Mouse (Mus musculus) midbrain, embryonic 11.5 days (tissue): Measurements from ENCODE around the gene Zdhhc5. TPM values are rescaled to one million over a fixed set of nuclear protein-coding genes. Genes with fewer than 3 reads are reported as not detected.
A peak's percentile ranks its signal among the peaks of the same experiment; 100 is the strongest.

ENCODE experiments used
- ATAC-seq: fragments of 200-750 bp; cut with Nextera tagmentation; 2 replicates; pipeline ENCODE4 v1.8.0; 2017; ENCODE audit warnings: moderate TSS enrichment, moderate library complexity; ENCODE audit not compliant: low FRiP score
- DNase-seq: peaks from one replicate; pipeline ENCODE4 v3.0.0; 2015; ENCODE audit warnings: low spot score; ENCODE audit errors: missing footprints
- H3K27ac ChIP-seq: fragments of 300-500 bp; sonication (generic); 2 replicates; pipeline ENCODE4 v1.5.1; 2014; ENCODE audit warnings: low read depth, low read length
- H3K27me3 ChIP-seq: fragments of 300-500 bp; sonication (generic); 2 replicates; pipeline ENCODE4 v1.6.1; 2014; ENCODE audit warnings: mild to moderate bottlenecking, low read length, moderate library complexity, mixed read lengths; ENCODE audit not compliant: control insufficient read depth, insufficient read depth
- H3K36me3 ChIP-seq: fragments of 300-500 bp; sonication (generic); 2 replicates; pipeline ENCODE4 v1.6.1; 2014; ENCODE audit warnings: mild to moderate bottlenecking, low read length, moderate library complexity, mixed read lengths; ENCODE audit not compliant: control insufficient read depth, insufficient read depth
- H3K4me1 ChIP-seq: fragments of 300-500 bp; sonication (generic); 2 replicates; pipeline ENCODE4 v1.6.1; 2014; ENCODE audit warnings: low read length; ENCODE audit not compliant: control insufficient read depth, insufficient read depth
- H3K4me2 ChIP-seq: fragments of 300-500 bp; sonication (generic); 2 replicates; pipeline ENCODE4 v1.6.1; 2014; ENCODE audit warnings: mild to moderate bottlenecking, moderate library complexity
- H3K4me3 ChIP-seq: fragments of 300-500 bp; sonication (generic); 2 replicates; pipeline ENCODE4 v1.5.1; 2014; ENCODE audit warnings: low read depth, low read length
- H3K9ac ChIP-seq: fragments of 300-500 bp; sonication (generic); 2 replicates; pipeline ENCODE4 v1.6.1; 2014; ENCODE audit warnings: low read length
- H3K9me3 ChIP-seq: fragments of 300-500 bp; sonication (generic); 2 replicates; pipeline ENCODE4 v1.6.1; 2016; ENCODE audit warnings: low read length; ENCODE audit not compliant: control insufficient read depth
- WGBS: fragments of 180-500 bp; shearing (Covaris S2); extraction: QIAGEN DNeasy Blood & Tissue Kit; methylation state at CpG from one replicate; pipeline ENCODE4 v1.1.7; 2014; 5-methylcytosine and 5-hydroxymethylcytosine counted together
- polyA plus RNA-seq: library from polyadenylated mRNA; unstranded; fragments of >200 nt; fragmentation: Nextera tagmentation; extraction: Ambion mirVana; gene quantifications from 2 replicates; pipeline ENCODE4 v1.2.1, GENCODE M21; 2014

Gene Zdhhc5
- 22.4 and 23.9 TPM in 2 replicates for polyA plus RNA-seq

DNA sequence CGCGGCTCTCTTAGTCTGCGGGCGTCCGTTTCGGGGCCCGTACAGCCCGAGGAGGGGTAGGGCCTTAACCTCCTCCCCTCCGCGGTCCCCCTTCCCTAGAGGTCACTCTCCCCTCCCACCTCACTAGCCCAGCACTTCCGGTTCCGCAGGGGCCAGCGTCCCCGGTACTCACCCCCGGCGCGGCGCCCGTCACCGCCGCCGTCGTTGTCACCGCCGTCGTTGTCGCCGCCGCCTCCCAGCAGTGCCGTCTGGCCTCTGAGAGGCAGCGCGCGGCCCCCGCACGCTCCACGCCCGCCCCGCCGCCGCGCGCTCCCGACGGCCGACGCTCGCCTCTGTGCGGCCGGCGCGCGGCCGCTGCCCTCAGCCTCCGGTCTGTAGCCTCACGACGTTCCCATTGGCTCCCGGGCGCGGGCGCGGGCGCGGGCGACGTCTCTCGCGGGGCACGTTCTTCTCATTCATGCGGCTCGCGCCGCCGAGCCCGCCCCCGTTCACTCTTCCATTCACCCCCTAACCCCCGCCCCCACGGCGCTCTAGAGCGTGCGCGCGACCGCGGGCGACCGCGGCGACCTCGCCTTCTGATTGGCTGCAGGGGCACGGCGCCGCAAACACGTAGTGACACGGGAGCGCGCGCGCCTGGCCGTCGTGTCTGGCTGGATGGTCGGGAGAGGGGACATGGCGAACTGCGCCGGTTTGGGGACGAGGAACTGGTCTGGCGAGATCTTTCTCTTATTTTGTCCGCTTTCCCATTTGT is at the start of gene Zdhhc5:
Gene Zdhhc5 (minus strand): TSS at position 370 of the 751 bp plus-strand sequence.
- Histone ChIP-seq H3K4me1 (peaks cover 10% of the 10 kb centered on the region), H3K4me2 (peak within 1 kb of the TSS; percentile 78), H3K9me3 (no peaks in the 10 kb centered on the region), H3K9ac (peak within 1 kb of the TSS; percentile 95), H3K36me3 (0 out of 2 replicates have a peak, but pooled peaks cover 2% of the 10 kb centered on the region), H3K27me3 (no peaks in the 10 kb centered on the region), H3K27ac (peak within 1 kb of the TSS; percentile 96), H3K4me3 (peak within 1 kb of the TSS; percentile 95)
- ATAC-seq (peak; percentile 97), DNase-seq (peak; percentile 100)
- WGBS, result under 1% methylated on average over 98 of the region's 107 CpGs

DNA sequence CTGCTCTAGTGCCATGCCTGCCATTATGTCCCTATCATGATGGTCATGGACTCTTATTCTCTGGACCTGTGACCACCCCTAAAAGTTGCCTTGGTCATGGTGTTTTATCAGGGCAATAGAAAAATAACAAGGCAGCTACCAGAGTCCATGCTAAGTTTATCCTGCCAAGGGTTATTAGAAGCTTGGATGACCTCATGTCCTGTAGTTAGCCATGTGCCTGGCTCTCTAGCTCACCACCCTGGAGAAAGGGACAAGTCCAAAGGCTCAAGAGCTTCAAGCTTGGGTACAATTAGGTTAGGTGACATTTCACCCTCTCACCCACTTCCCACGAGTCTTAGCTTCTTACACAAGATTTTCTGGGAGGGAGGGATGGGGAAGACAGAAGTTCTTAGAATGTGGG is 47.8 kb upstream of the Zdhhc5 start:
- H3K36me3 ChIP-seq, result no peaks in the 10 kb centered on the region
- DNase-seq, result no peak
- WGBS, result 73% methylated on average over 1 of the region's 1 CpGs
- ATAC-seq, result no peak
- H3K27ac ChIP-seq, result no peak overlapping the region
- H3K4me1 ChIP-seq, result no peaks in the 10 kb centered on the region
- H3K4me2 ChIP-seq, result no peak overlapping the region
- no peaks in the 10 kb centered on the region for H3K9me3 ChIP-seq
- H3K9ac ChIP-seq, result no peak overlapping the region
- H3K27me3 ChIP-seq, result no peaks in the 10 kb centered on the region
- no peak overlapping the region for H3K4me3 ChIP-seq

DNA sequence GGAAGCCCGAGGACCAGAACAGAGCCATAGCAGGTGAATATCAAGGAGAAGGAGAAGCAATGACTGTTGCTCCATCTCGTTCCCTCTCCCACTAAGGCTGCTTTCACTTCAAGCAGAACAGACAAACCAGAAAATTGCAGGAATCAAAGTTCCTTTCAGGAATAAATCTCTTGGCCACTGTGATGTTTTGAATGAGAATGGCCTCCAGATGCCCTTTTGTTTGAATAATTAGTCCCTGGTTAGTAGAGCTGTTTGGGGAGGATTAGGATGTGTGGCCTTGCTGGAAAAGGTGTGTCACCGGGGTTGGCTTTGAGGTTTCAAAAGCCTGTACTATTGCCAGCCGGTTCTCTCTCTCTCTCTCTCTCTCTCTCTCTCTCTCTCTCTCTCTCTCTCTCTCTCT is 47.3 kb upstream of the Zdhhc5 start:
- no peak overlapping the region for H3K4me2 ChIP-seq
- no peak for ATAC-seq
- H3K9ac ChIP-seq, result no peak overlapping the region
- no peak overlapping the region for H3K4me3 ChIP-seq
- no peaks in the 10 kb centered on the region for H3K9me3 ChIP-seq
- H3K36me3 ChIP-seq, result no peaks in the 10 kb centered on the region
- DNase-seq, result no peak
- no peaks in the 10 kb centered on the region for H3K27me3 ChIP-seq
- H3K27ac ChIP-seq, result no peak overlapping the region
- H3K4me1 ChIP-seq, result no peaks in the 10 kb centered on the region
- WGBS, result 32% methylated on average over 4 of the region's 4 CpGs

DNA sequence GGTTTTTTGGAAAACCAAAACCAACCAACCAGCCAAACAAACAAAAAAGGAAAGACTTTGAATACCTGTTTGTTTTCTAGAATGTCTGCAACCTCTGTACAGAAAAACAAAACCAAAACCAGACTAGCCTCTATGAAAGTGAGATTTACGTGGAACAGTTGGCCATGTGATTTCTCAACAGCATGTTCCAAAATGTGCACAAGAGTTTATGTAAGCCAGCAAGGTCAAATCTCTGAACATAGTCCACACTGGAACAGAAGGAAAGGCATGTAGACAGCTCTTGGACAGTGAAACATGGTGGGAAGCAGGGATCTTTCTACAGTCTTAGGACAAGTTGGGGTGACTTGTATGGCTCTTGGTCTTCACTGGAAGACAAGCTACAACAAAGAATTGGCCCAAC is 46.9 kb upstream of the Zdhhc5 start:
- no peak overlapping the region for H3K27ac ChIP-seq
- WGBS, result 88% methylated on average over 1 of the region's 1 CpGs
- no peak overlapping the region for H3K4me3 ChIP-seq
- H3K27me3 ChIP-seq, result no peaks in the 10 kb centered on the region
- no peaks in the 10 kb centered on the region for H3K4me1 ChIP-seq
- H3K36me3 ChIP-seq, result no peaks in the 10 kb centered on the region
- no peak overlapping the region for H3K4me2 ChIP-seq
- H3K9me3 ChIP-seq, result no peaks in the 10 kb centered on the region
- H3K9ac ChIP-seq, result no peak overlapping the region
- DNase-seq (no peak), ATAC-seq (no peak)

DNA sequence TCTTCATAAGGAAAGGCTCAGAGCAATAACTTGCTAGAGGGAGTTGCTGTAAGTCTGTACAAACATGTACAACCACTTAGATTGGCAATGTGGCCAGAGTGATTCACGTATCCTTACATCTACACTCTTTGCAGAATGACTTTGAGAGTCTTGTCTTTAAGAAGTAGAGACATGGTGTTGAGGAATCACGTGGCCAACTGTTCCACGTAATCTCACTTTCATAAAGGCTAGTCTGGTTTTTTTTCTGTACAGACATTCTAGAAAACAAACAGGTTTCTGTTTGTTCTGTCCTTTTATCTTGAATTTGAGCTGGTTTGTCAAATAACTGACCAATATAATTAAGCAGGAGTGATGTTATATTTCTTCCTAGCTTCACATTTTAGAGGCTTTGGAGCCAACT is 46.3 kb upstream of the Zdhhc5 start:
- H3K9ac ChIP-seq, result no peak overlapping the region
- H3K27ac ChIP-seq, result no peak overlapping the region
- 88% methylated on average over 3 of the region's 3 CpGs for WGBS
- H3K9me3 ChIP-seq, result no peaks in the 10 kb centered on the region
- H3K27me3 ChIP-seq, result no peaks in the 10 kb centered on the region
- H3K4me1 ChIP-seq, result no peaks in the 10 kb centered on the region
- no peak overlapping the region for H3K4me2 ChIP-seq
- DNase-seq (no peak), ATAC-seq (no peak)
- H3K36me3 ChIP-seq, result no peaks in the 10 kb centered on the region
- H3K4me3 ChIP-seq, result no peak overlapping the region

DNA sequence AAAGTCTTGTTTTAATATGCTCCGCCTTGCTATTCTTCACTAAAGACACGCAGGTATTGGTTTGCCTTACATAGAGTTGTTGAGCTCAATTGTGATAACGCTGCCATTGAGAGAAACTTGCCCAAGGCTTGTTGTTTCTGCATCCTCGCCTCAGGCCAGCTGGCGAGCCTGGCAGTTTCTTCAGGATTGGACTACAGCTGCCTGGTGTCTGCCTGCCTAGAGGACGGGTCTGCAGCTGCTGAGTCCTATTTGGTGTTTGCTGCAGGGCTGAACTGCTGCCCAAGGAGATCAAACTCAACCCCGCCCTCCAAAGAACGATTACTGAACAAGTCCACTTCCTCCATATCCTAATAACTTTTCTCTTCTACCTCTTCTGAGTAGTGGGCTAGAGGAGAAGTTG is 45.8 kb upstream of the Zdhhc5 start:
- Histone ChIP-seq H3K9me3 (no peaks in the 10 kb centered on the region), H3K27ac (no peak overlapping the region), H3K36me3 (no peaks in the 10 kb centered on the region), H3K4me1 (no peaks in the 10 kb centered on the region), H3K4me2 (no peak overlapping the region), H3K4me3 (no peak overlapping the region), H3K27me3 (no peaks in the 10 kb centered on the region), H3K9ac (no peak overlapping the region)
- ATAC-seq (no peak), DNase-seq (no peak)
- WGBS, result 73% methylated on average over 8 of the region's 8 CpGs

DNA sequence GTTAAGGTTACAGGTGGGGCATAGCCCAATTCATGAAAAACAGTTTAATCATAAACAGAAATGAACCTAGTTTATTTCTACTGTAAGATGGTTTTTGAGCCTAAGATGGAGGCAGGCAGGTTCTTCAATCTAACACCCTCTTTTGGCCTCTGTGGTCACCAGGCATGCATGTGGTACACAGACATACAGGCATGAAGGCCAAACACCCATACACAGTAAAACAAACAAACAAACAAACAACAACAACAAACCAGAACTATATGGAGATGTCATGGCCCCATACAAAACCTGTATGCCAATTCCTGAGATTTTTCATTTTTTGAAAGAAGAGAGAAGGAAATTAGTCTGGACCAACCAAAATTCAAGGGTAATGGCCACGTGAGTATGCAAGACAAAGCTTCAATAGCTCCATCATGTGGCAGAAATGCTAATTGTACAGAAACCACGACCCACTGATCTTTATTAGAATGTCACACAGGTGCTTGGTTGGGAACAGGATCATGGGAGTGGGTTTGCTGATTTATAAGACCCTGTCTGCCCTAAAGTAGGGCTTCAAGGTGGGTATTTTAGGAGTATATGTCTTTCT is 43.7 kb upstream of the Zdhhc5 start:
- ATAC-seq, result peak; percentile 62
- 4% methylated on average over 2 of the region's 2 CpGs for WGBS
- DNase-seq, result peak; percentile 92

DNA sequence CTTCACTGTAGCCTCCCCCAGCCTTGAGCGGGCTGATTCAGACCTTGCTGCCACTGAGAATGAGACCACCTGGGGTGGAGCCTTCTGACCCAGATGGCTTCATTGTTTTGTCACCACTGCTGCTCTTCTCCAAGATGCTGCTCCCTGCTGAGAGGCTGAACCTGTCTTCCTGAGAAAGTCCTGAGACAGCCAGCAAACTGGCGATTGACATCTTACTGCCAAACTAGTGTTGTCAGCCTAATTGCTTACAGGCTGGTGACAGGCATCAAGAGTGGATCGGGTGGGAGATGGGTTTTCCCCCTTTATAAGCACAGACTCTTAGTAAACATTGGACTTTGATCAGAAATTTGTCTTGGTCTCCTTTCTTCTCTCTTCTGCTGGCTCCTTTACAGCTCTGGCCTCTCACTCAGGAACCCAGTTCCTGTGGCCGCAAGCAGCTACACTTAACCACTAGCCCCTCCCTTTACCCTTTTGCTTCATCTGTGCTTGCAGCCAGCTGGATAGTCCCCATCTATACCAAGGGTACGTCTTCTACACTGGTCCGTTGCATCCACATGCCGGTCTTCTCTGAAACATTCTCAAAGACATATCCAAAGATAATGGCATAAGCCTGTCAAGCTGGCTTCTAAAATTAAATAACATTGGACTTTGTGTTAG is 42.2 kb upstream of the Zdhhc5 start:
- 61% methylated on average over 7 of the region's 7 CpGs for WGBS
- DNase-seq, result no peak
- ATAC-seq, result no peak
- Histone ChIP-seq H3K9ac (no peak overlapping the region), H3K4me3 (no peak overlapping the region), H3K36me3 (no peaks in the 10 kb centered on the region), H3K9me3 (no peaks in the 10 kb centered on the region), H3K27ac (no peak overlapping the region), H3K4me2 (no peak overlapping the region), H3K27me3 (no peaks in the 10 kb centered on the region), H3K4me1 (no peaks in the 10 kb centered on the region)

More for the DNA sequence above, 43.7 kb upstream of the Zdhhc5 start:
- Histone ChIP-seq H3K9ac (no peak overlapping the region), H3K4me1 (no peaks in the 10 kb centered on the region), H3K36me3 (no peaks in the 10 kb centered on the region), H3K4me2 (no peak overlapping the region), H3K27me3 (no peaks in the 10 kb centered on the region), H3K9me3 (no peaks in the 10 kb centered on the region), H3K27ac (no peak overlapping the region), H3K4me3 (no peak overlapping the region)

DNA sequence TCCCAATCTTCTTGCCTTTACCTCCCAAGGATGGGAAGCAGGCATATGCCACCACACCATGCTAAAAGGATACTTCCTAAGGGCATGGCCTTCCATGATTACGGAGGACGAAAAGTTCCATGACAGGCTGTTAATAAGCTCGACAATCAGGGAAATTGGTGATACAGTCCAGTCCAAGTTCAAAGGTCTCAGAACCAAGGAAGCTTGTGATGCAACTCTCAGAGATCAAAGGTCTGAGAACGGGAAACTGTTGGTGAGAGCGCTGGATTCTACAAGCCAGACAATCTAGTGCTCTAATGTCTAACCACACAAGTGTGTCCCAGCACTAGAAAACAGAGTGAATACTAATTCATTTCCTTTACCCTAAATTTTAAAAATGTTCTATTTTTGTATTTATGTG is 41.3 kb upstream of the Zdhhc5 start:
- WGBS, result 90% methylated on average over 5 of the region's 5 CpGs
- H3K27me3 ChIP-seq, result no peaks in the 10 kb centered on the region
- no peaks in the 10 kb centered on the region for H3K4me1 ChIP-seq
- no peak overlapping the region for H3K27ac ChIP-seq
- no peaks in the 10 kb centered on the region for H3K9me3 ChIP-seq
- ATAC-seq (no peak), DNase-seq (no peak)
- H3K4me3 ChIP-seq, result no peak overlapping the region
- no peaks in the 10 kb centered on the region for H3K36me3 ChIP-seq
- no peak overlapping the region for H3K9ac ChIP-seq
- H3K4me2 ChIP-seq, result no peak overlapping the region
